Mouse (Mus musculus): ENCODE measurements around the gene Egfem1. TPM values are rescaled to one million over a fixed set of nuclear protein-coding genes. Genes with fewer than 3 reads are reported as not detected.

Egfem1 gene
- polyA plus RNA-seq, 1 experiment from 2014 or later, result 0.08 TPM

GRCm38 (mm10) chr3:29608713-29609112 is 526.9 kb downstream of the Egfem1 start:
- Histone ChIP-seq H3K9me3 (replicated peaks) (no peaks in the 10 kb centered on the region), H3K4me1 (replicated peaks) (no peaks in the 10 kb centered on the region), H3K4me2 (no peak overlapping the region), H3K27ac (ENCODE audit: poor library complexity, severe bottlenecking) (no peak overlapping the region), H3K9ac (no peak overlapping the region), H3K36me3 (no peaks in the 10 kb centered on the region), H3K27me3 (replicated peaks) (no peaks in the 10 kb centered on the region), H3K4me3 (no peak overlapping the region)
- ATAC-seq (ENCODE audit: insufficient number of reproducible peaks, low FRiP score), result no peak
- 28% methylated on average over 3 of the region's 3 CpGs for WGBS

- H3K9ac ChIP-seq, result no peak overlapping the region
- H3K27ac ChIP-seq (ENCODE audit: poor library complexity, severe bottlenecking), result no peak overlapping the region
- no peak for ATAC-seq (ENCODE audit: insufficient number of reproducible peaks, low FRiP score)
- H3K4me3 ChIP-seq, result no peak overlapping the region
- no peaks in the 10 kb centered on the region for H3K9me3 ChIP-seq (replicated peaks)
- H3K36me3 ChIP-seq, result no peaks in the 10 kb centered on the region
- H3K4me1 ChIP-seq (replicated peaks), result no peaks in the 10 kb centered on the region
- H3K4me2 ChIP-seq, result no peak overlapping the region
- no peaks in the 10 kb centered on the region for H3K27me3 ChIP-seq (replicated peaks)
- 71% methylated on average over 2 of the region's 2 CpGs for WGBS
Observed at GRCm38 (mm10) chr3:29609174-29609573, 527.4 kb downstream of the Egfem1 start.

GRCm38 (mm10) chr3:29619586-29619985 is 537.8 kb downstream of the Egfem1 start:
- Histone ChIP-seq H3K9me3 (replicated peaks) (no peaks in the 10 kb centered on the region), H3K4me1 (replicated peaks) (no peaks in the 10 kb centered on the region), H3K27me3 (replicated peaks) (no peaks in the 10 kb centered on the region), H3K4me2 (no peak overlapping the region), H3K9ac (no peak overlapping the region), H3K36me3 (no peaks in the 10 kb centered on the region), H3K4me3 (no peak overlapping the region), H3K27ac (ENCODE audit: poor library complexity, severe bottlenecking) (no peak overlapping the region)
- ATAC-seq (ENCODE audit: insufficient number of reproducible peaks, low FRiP score), result no peak
- 83% methylated on average over 1 of the region's 1 CpGs for WGBS

GRCm38 (mm10) chr3:29639819-29640218 is 558.0 kb downstream of the Egfem1 start:
- H3K36me3 ChIP-seq, result no peaks in the 10 kb centered on the region
- 47% methylated on average over 2 of the region's 2 CpGs for WGBS
- no peak for ATAC-seq (ENCODE audit: insufficient number of reproducible peaks, low FRiP score)

GRCm38 (mm10) chr3:29666796-29667195 is 585.0 kb downstream of the Egfem1 start:
- 0 out of 2 replicates have a peak, but pooled peaks cover 3% of the 10 kb centered on the region for H3K9me3 ChIP-seq (replicated peaks)
- H3K9ac ChIP-seq, result no peak overlapping the region
- no peak for ATAC-seq (ENCODE audit: insufficient number of reproducible peaks, low FRiP score)
- H3K4me1 ChIP-seq (replicated peaks), result no peaks in the 10 kb centered on the region
- no peak overlapping the region for H3K4me2 ChIP-seq
- WGBS, result 72% methylated on average over 2 of the region's 2 CpGs
- no peaks in the 10 kb centered on the region for H3K27me3 ChIP-seq (replicated peaks)
- H3K36me3 ChIP-seq, result no peaks in the 10 kb centered on the region
- no peak overlapping the region for H3K27ac ChIP-seq (ENCODE audit: poor library complexity, severe bottlenecking)
- no peak overlapping the region for H3K4me3 ChIP-seq

More at GRCm38 (mm10) chr3:29639819-29640218, 558.0 kb downstream of the Egfem1 start:
- Histone ChIP-seq H3K27ac (ENCODE audit: poor library complexity, severe bottlenecking) (no peak overlapping the region), H3K9me3 (replicated peaks) (no peaks in the 10 kb centered on the region), H3K4me2 (no peak overlapping the region), H3K4me3 (no peak overlapping the region), H3K4me1 (replicated peaks) (no peaks in the 10 kb centered on the region), H3K27me3 (replicated peaks) (no peaks in the 10 kb centered on the region), H3K9ac (no peak overlapping the region)

- H3K27ac ChIP-seq (ENCODE audit: poor library complexity, severe bottlenecking), result no peak overlapping the region
- no peaks in the 10 kb centered on the region for H3K36me3 ChIP-seq
- 83% methylated on average over 8 of the region's 8 CpGs for WGBS
- no peak overlapping the region for H3K4me2 ChIP-seq
- no peak for ATAC-seq (ENCODE audit: insufficient number of reproducible peaks, low FRiP score)
- H3K27me3 ChIP-seq (replicated peaks), result no peaks in the 10 kb centered on the region
- H3K9me3 ChIP-seq (replicated peaks), result no peaks in the 10 kb centered on the region
- H3K4me1 ChIP-seq (replicated peaks), result no peaks in the 10 kb centered on the region
- H3K9ac ChIP-seq, result no peak overlapping the region
- no peak overlapping the region for H3K4me3 ChIP-seq
Observed at GRCm38 (mm10) chr3:29689367-29690285, 607.8 kb downstream of the Egfem1 start.

- ATAC-seq (ENCODE audit: insufficient number of reproducible peaks, low FRiP score), result no peak
- Histone ChIP-seq H3K9me3 (replicated peaks) (no peaks in the 10 kb centered on the region), H3K27me3 (replicated peaks) (no peaks in the 10 kb centered on the region), H3K4me2 (no peak overlapping the region), H3K27ac (ENCODE audit: poor library complexity, severe bottlenecking) (no peak overlapping the region), H3K4me1 (replicated peaks) (no peaks in the 10 kb centered on the region), H3K4me3 (no peak overlapping the region), H3K36me3 (no peaks in the 10 kb centered on the region), H3K9ac (no peak overlapping the region)
- WGBS, result 43% methylated on average over 2 of the region's 2 CpGs
Observed at GRCm38 (mm10) chr3:29701126-29701525, 619.3 kb downstream of the Egfem1 start.

GRCm38 (mm10) chr3:29706816-29707215 is 625.0 kb downstream of the Egfem1 start:
- H3K27me3 ChIP-seq (replicated peaks), result no peaks in the 10 kb centered on the region
- ATAC-seq (ENCODE audit: insufficient number of reproducible peaks, low FRiP score), result no peak
- H3K36me3 ChIP-seq, result no peaks in the 10 kb centered on the region
- no peak overlapping the region for H3K9ac ChIP-seq
- H3K27ac ChIP-seq (ENCODE audit: poor library complexity, severe bottlenecking), result no peak overlapping the region
- H3K4me2 ChIP-seq, result no peak overlapping the region
- no peak overlapping the region for H3K4me3 ChIP-seq
- no peaks in the 10 kb centered on the region for H3K9me3 ChIP-seq (replicated peaks)
- no peaks in the 10 kb centered on the region for H3K4me1 ChIP-seq (replicated peaks)
- WGBS, result 84% methylated on average over 2 of the region's 2 CpGs

GRCm38 (mm10) chr3:29707467-29707866 is 625.6 kb downstream of the Egfem1 start:
- H3K4me2 ChIP-seq, result no peak overlapping the region
- H3K36me3 ChIP-seq, result no peaks in the 10 kb centered on the region
- H3K4me3 ChIP-seq, result no peak overlapping the region
- H3K4me1 ChIP-seq (replicated peaks), result no peaks in the 10 kb centered on the region
- H3K9ac ChIP-seq, result no peak overlapping the region
- H3K27ac ChIP-seq (ENCODE audit: poor library complexity, severe bottlenecking), result no peak overlapping the region
- ATAC-seq (ENCODE audit: insufficient number of reproducible peaks, low FRiP score), result no peak
- 77% methylated on average over 1 of the region's 1 CpGs for WGBS
- no peaks in the 10 kb centered on the region for H3K27me3 ChIP-seq (replicated peaks)
- no peaks in the 10 kb centered on the region for H3K9me3 ChIP-seq (replicated peaks)

GRCm38 (mm10) chr3:29726376-29726967 is 644.6 kb downstream of the Egfem1 start:
- H3K9ac ChIP-seq, result no peak overlapping the region
- H3K36me3 ChIP-seq, result no peaks in the 10 kb centered on the region
- H3K9me3 ChIP-seq (replicated peaks), result no peaks in the 10 kb centered on the region
- 56% methylated on average over 8 of the region's 8 CpGs for WGBS
- ATAC-seq (ENCODE audit: insufficient number of reproducible peaks, low FRiP score), result no peak
- H3K4me1 ChIP-seq (replicated peaks), result no peaks in the 10 kb centered on the region
- no peak overlapping the region for H3K4me2 ChIP-seq
- H3K27me3 ChIP-seq (replicated peaks), result peaks cover 5% of the 10 kb centered on the region
- no peak overlapping the region for H3K4me3 ChIP-seq
- H3K27ac ChIP-seq (ENCODE audit: poor library complexity, severe bottlenecking), result no peak overlapping the region

GRCm38 (mm10) chr3:29730062-29730760 is 648.4 kb downstream of the Egfem1 start:
- ATAC-seq (ENCODE audit: insufficient number of reproducible peaks, low FRiP score), result no peak
- Histone ChIP-seq H3K4me3 (no peak overlapping the region), H3K36me3 (no peaks in the 10 kb centered on the region), H3K9ac (no peak overlapping the region), H3K4me1 (replicated peaks) (no peaks in the 10 kb centered on the region), H3K4me2 (no peak overlapping the region), H3K27me3 (replicated peaks) (peaks cover 5% of the 10 kb centered on the region), H3K27ac (ENCODE audit: poor library complexity, severe bottlenecking) (no peak overlapping the region), H3K9me3 (replicated peaks) (no peaks in the 10 kb centered on the region)
- 17% methylated on average over 4 of the region's 4 CpGs for WGBS
